Mouse (Mus musculus) kidney, adult 2 months (tissue): ENCODE data around the gene Lbh.

Experiments
- CTCF ChIP-seq: fragments of 200-500 bp; conservative IDR thresholded peaks from 2 replicates; pipeline ENCODE4 v1.5.1; 2011; ENCODE audit warnings: low read depth, mild to moderate bottlenecking, control low read depth, low read length, moderate library complexity, mixed read lengths; ENCODE audit not compliant: insufficient read depth, insufficient read length
- POLR2A ChIP-seq: fragments of 200-500 bp; IDR thresholded peaks from one replicate; pipeline ENCODE4 v1.6.1; 2011; ENCODE audit warnings: low read depth, low read length, control low read depth

DNA sequence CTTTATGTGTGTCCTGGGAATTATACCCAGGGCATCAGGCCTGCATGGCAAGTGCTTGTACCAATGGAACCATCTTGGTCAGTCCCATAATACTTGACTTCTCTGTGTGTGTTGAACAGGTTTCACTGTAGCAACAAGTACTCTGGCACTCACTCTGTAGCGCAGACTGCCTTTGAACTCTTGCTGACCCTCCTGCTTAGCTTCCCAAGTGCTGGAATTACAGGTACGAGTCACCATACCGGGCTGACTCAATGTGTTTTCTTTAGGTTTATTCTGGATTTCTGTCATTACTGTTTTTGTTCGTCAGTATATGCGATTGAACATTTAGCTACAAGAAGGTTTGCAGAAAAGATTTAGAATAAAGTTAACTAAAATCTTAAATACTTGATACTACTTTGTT, 20.1 kb upstream of the Lbh start:
- TF ChIP-seq POLR2A, result no peak
- TF ChIP-seq CTCF, result no peak
